Mouse (Mus musculus): ENCODE results near the gene Mfsd4b2.

DNA sequence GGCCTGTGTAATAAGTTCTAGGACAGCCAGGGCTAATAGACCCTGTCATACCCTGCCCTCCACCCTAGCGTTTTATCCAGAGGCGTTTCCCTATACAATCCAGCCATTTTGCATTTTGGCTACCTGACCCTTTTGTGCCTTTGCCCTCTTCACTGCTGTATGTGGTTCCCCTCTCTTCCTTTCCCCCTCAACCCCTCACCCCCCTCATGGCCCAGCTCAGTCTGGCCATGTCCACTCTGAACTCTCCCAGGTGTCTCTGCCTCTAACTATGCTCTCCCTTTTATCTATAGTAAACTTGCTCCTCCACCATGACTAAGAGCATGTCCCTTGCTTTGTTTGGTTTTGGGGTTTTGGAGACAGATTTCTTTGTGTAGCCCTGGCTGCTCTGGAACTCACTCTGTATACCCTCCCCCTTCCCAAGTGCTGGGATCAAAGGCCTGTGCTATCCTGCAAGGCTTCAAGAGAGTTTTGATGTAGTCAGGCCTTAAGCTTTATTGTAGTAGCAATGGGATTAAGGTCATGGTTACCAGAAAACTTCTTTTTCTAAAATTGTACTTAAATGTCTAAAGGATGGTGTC, 22.7 kb upstream of the Mfsd4b2 start:
- TF ChIP-seq CTCF (IDR thresholded peaks at IDR 0.05; ENCODE audit: low read depth): no peak
- no peak for TF ChIP-seq EP300 (optimal IDR thresholded peaks at IDR 0.05)
